Mouse (Mus musculus) lung, embryonic 14.5 days (tissue): Measurements from ENCODE around the gene Med26. TPM values are rescaled to one million over a fixed set of nuclear protein-coding genes. Genes with fewer than 3 reads are reported as not detected.

Experiments used
- ATAC-seq: fragments of 200-750 bp; cut with Nextera tagmentation; 2 replicates; pipeline ENCODE4 v1.8.0; 2017; ENCODE audit warnings: mild to moderate bottlenecking, moderate TSS enrichment, moderate library complexity; ENCODE audit not compliant: insufficient read depth
- DNase-seq: peaks from one replicate; pipeline ENCODE4 v3.0.0-alpha.2; 2015
- H3K27ac ChIP-seq: fragments of 300-500 bp; sonication (generic); 2 replicates; pipeline ENCODE4 v1.5.1; 2014; ENCODE audit warnings: low read depth, mild to moderate bottlenecking, moderate library complexity
- H3K27me3 ChIP-seq: fragments of 300-500 bp; sonication (generic); 2 replicates; pipeline ENCODE4 v1.6.1; 2014; ENCODE audit warnings: low read length, control low read depth; ENCODE audit not compliant: insufficient read depth
- H3K36me3 ChIP-seq: fragments of 300-500 bp; sonication (generic); 2 replicates; pipeline ENCODE4 v1.6.1; 2014; ENCODE audit warnings: control low read depth; ENCODE audit not compliant: insufficient read depth
- H3K4me1 ChIP-seq: fragments of 300-500 bp; sonication (generic); 2 replicates; pipeline ENCODE4 v1.6.1; 2014; ENCODE audit warnings: antibody characterized with exemption, control low read depth; ENCODE audit not compliant: insufficient read depth
- H3K4me2 ChIP-seq: fragments of 300-500 bp; sonication (generic); 2 replicates; pipeline ENCODE4 v1.6.1; 2014; ENCODE audit warnings: mild to moderate bottlenecking
- H3K4me3 ChIP-seq: fragments of 300-500 bp; sonication (generic); 2 replicates; pipeline ENCODE4 v1.5.1; 2014; ENCODE audit warnings: low read depth, low read length
- H3K9ac ChIP-seq: fragments of 300-500 bp; sonication (generic); 2 replicates; pipeline ENCODE4 v1.6.1; 2014
- H3K9me3 ChIP-seq: fragments of 300-500 bp; sonication (generic); 2 replicates; pipeline ENCODE4 v1.6.1; 2016; ENCODE audit warnings: low read depth, low read length, control low read depth
- CTCF ChIP-seq: IDR thresholded peaks from 2 replicates; pipeline ENCODE4 v1.5.1; 2016; ENCODE audit warnings: antibody characterized with exemption, low read depth
- WGBS: fragments of 180-500 bp; shearing (Covaris S2); extraction: QIAGEN DNeasy Blood & Tissue Kit; methylation state at CpG from one replicate; pipeline ENCODE4 v1.1.7; 2014; 5-methylcytosine and 5-hydroxymethylcytosine counted together
- polyA plus RNA-seq: library from polyadenylated mRNA; unstranded; fragments of >200 nt; fragmentation: Nextera tagmentation; extraction: Ambion mirVana; gene quantifications from 2 replicates; pipeline ENCODE4 v1.2.1, GENCODE M21; 2014

The Med26 gene
- polyA plus RNA-seq, 1 experiment from 2014 or later = 17.5 TPM

DNA sequence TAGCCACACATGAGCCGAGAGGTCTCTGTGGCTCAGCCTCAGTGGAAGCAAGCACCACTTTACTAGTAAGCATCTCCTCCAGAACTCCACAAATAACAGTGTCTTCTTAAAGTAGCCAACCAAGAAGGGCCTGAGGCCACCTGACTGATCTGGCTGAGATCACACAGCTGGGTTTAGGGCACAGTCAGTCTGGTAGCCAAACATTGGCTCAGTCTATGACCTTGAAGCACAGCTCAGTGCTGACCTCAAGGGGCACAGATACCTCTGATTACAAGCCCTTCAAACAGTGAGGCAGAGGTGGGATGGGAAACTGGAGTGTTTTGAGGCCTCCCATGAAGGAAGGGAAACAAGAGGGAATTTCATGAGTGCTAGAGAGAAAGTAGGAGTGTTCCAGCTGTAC, 35.4 kb downstream of the Med26 start:
- Histone ChIP-seq H3K4me2 (no peak overlapping the region), H3K9ac (no peak overlapping the region)

DNA sequence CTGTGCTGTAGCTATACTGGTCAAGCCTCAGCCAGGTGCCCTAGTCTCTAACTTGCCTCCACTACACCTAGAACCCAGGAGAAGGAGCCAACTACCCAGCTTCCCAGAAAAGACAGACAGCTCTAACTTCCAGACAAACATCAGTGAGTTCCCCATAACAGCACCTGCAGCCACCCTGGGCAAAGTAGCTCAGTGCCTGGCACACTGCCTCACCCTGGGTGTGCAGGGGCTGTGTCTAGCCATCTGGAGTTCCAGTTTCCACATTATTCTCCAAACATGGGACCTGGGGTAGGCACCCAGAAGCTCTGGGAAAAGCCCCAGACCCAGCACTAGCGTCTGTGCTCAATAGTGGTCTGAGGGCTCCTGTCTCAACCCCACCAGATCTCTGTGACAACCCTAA, 40.6 kb downstream of the Med26 start:
- no peak overlapping the region for H3K27ac ChIP-seq
- ATAC-seq (no peak), DNase-seq (no peak)
- H3K9ac ChIP-seq = no peak overlapping the region
- H3K4me3 ChIP-seq = no peak overlapping the region
- 80% methylated on average over 1 of the region's 1 CpGs for WGBS
- H3K4me1 ChIP-seq = no peaks in the 10 kb centered on the region
- H3K9me3 ChIP-seq = no peaks in the 10 kb centered on the region
- peaks cover 6% of the 10 kb centered on the region; the same call in 1 of the 2 replicates for H3K36me3 ChIP-seq
- H3K27me3 ChIP-seq = no peaks in the 10 kb centered on the region
- H3K4me2 ChIP-seq = no peak overlapping the region
- TF ChIP-seq CTCF = no peak

More for the DNA sequence above, 35.4 kb downstream of the Med26 start:
- 82% methylated on average over 1 of the region's 1 CpGs for WGBS
- DNase-seq = no peak
- H3K9me3 ChIP-seq = no peaks in the 10 kb centered on the region
- no peaks in the 10 kb centered on the region for H3K4me1 ChIP-seq
- H3K4me3 ChIP-seq = no peak overlapping the region
- no peak for TF ChIP-seq CTCF
- peaks cover 7% of the 10 kb centered on the region; the same call in 1 of the 2 replicates for H3K36me3 ChIP-seq
- no peaks in the 10 kb centered on the region for H3K27me3 ChIP-seq
- H3K27ac ChIP-seq = no peak overlapping the region
- no peak for ATAC-seq

DNA sequence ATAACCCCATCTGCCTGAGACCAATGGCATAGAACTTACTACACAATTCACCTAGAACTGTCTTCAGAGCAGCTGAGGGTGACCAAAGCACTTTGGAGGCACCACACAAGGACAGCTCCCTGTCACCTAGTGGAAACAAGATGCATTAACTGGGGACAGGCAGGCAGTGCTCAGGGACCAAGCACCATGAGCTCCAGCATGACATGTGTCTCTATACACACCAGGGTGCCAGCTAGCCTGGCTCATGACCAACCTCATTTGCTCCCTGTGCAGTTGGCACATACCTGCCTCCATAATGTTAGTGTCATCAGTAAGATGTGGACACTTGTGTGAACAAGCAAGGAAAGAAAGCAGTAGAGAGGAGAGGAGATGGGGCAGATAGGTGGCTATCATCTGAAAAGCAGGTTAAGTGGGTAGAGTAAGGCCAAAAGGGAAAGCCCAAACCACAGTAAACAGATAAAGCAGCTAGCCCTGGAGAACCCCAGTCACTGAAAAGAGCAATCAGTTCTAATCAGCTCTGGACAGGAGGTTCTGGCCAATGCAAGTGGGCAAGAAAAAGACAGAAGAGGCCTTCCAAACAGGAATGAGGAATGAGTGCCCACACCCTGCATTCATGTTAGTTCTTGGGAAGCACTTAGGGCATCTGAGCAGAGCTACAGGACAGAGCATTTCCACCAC, 43.3 kb downstream of the Med26 start:
- Histone ChIP-seq H3K4me2 (no peak overlapping the region), H3K27me3 (no peaks in the 10 kb centered on the region), H3K27ac (no peak overlapping the region), H3K36me3 (peaks cover 7% of the 10 kb centered on the region; the same call in 1 of the 2 replicates), H3K9ac (no peak overlapping the region), H3K4me3 (no peak overlapping the region), H3K9me3 (no peaks in the 10 kb centered on the region), H3K4me1 (no peaks in the 10 kb centered on the region)
- no peak for TF ChIP-seq CTCF
- DNase-seq (no peak), ATAC-seq (no peak)

DNA sequence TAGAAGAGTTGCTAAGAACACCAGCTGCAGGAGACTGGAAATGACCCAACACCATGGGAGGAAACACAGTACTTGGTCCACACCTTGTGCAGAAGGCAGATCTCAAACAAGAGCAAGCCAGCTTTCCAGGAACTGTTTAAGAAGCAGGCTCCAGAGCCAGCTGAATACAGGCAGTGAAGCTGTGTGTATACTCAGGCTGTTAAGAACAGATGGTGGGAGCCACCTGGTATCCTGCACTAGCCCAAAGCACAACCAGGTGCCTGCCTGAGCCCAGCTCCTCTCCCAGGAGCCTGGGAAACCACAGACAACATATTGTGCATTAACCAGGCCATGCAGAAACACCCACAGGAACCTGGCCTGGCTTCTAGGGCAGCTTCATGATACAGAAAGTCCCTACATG, 43.9 kb downstream of the Med26 start:
- Histone ChIP-seq H3K9me3 (no peaks in the 10 kb centered on the region), H3K36me3 (peaks cover 12% of the 10 kb centered on the region), H3K27me3 (no peaks in the 10 kb centered on the region), H3K4me1 (no peaks in the 10 kb centered on the region), H3K27ac (no peak overlapping the region), H3K4me3 (no peak overlapping the region), H3K4me2 (no peak overlapping the region), H3K9ac (no peak overlapping the region)
- ATAC-seq (no peak), DNase-seq (no peak)
- no peak for TF ChIP-seq CTCF

DNA sequence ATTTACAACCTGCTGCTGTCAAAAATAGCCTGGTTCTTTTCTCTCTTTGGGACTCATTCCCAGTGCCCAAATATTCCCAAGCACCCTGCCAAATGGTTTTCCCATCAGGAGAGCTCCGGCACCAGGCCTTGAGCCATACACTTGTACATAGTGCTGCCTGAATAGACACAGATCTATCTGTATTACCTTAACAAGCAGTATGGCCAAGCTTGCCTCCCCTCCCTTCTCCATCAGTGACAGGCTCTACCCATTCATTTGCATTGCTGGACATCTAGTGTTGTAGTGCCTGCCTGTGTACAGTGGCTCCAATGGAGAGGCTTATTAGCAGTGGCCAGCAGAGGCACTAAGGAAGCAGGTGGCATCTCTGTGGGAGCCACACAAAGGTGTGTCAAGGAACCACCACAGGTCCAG, 47.5 kb downstream of the Med26 start:
- 91% methylated on average over 1 of the region's 1 CpGs for WGBS
- no peaks in the 10 kb centered on the region for H3K27me3 ChIP-seq
- H3K27ac ChIP-seq = no peak overlapping the region
- DNase-seq = no peak
- H3K9me3 ChIP-seq = no peaks in the 10 kb centered on the region
- peaks cover 39% of the 10 kb centered on the region for H3K36me3 ChIP-seq
- ATAC-seq = no peak
- no peak for TF ChIP-seq CTCF
- H3K4me3 ChIP-seq = no peak overlapping the region
- H3K4me2 ChIP-seq = no peak overlapping the region
- H3K4me1 ChIP-seq = no peaks in the 10 kb centered on the region
- no peak overlapping the region for H3K9ac ChIP-seq

DNA sequence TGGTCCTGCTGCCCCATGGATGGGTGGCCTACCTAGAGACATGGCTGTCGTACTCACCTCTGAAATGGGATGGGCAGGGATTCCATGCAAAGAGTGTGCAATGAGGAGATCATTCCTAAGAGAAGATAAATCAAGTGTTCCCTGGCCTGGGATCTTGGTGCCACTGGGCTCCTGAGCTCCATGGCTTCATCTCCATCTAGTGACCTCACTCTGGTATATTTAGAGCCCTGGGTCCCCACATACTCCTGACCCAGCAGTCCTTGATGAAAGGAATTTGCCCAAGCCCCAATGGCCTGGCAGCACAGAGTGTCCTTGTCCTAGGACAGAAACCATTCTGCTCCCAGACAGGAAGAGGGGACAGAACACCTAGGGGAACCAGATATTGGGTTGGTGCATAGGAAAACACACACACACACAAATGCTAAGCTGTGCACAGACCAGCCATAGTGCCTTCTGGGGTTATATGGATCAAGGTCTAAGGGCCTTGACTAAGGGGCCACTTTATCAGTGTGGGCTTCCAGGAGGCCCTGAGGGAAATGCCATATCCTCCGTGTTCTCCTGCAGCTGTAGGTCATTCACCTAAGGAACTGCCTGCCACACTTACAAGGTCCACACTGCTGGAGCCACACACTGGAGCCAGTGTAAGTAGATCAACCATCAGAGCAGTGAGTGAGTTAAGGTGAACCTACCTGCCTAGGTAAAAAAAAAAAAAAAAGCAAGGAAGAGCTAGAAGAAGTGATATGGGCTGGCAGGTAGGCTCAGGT, 48.4 kb downstream of the Med26 start:
- H3K4me3 ChIP-seq = no peak overlapping the region
- WGBS = 85% methylated on average over 2 of the region's 2 CpGs

DNA sequence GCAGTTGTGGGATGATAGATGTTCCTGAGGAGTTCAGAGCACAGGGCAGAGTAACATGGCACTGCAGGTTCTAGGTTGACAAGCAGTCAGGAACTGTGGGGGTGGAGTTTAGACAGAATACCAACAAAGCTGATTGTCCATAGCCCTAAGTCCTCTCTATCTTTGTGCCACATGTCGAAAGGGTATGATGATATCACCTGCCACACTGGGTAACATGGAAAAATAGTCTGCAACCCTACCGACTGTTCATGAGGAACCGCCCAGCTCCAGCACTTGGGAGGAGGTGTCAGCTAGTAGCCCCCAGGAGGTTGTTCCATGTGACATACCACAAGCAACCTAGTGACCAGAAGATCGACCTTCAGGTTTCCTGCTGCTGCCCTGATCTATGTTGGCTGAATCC, 49.5 kb downstream of the Med26 start:
- Histone ChIP-seq H3K9me3 (no peaks in the 10 kb centered on the region), H3K27me3 (no peaks in the 10 kb centered on the region), H3K4me3 (no peak overlapping the region), H3K9ac (no peak overlapping the region), H3K27ac (no peak overlapping the region), H3K4me2 (no peak overlapping the region), H3K4me1 (peaks cover 3% of the 10 kb centered on the region; the same call in 1 of the 2 replicates), H3K36me3 (peaks cover 55% of the 10 kb centered on the region)
- no peak for TF ChIP-seq CTCF
- 82% methylated on average over 4 of the region's 4 CpGs for WGBS
- DNase-seq (no peak), ATAC-seq (no peak)

More for the DNA sequence above, 48.4 kb downstream of the Med26 start:
- no peak for TF ChIP-seq CTCF
- Histone ChIP-seq H3K4me2 (no peak overlapping the region), H3K9ac (no peak overlapping the region), H3K4me1 (no peaks in the 10 kb centered on the region), H3K9me3 (no peaks in the 10 kb centered on the region), H3K27me3 (no peaks in the 10 kb centered on the region), H3K27ac (no peak overlapping the region), H3K36me3 (peaks cover 48% of the 10 kb centered on the region)
- DNase-seq (no peak), ATAC-seq (no peak)
